Mouse (Mus musculus) brain, embryonic 18.5 days (tissue): ENCODE measurements at regions not wholly inside any gene's neighbourhood (a gene's known extent, or its start where the extent isn't known, plus 50 kb on each side); places are given as distances from the start of the nearest gene placed in this dataset.
A peak's percentile ranks its signal among the peaks of the same experiment; 100 is the strongest.

ENCODE experiments used
- DNase-seq: peaks from one replicate; pipeline ENCODE4 v3.0.0-alpha.2; 2012; ENCODE audit warnings: low read depth, low spot score

DNA sequence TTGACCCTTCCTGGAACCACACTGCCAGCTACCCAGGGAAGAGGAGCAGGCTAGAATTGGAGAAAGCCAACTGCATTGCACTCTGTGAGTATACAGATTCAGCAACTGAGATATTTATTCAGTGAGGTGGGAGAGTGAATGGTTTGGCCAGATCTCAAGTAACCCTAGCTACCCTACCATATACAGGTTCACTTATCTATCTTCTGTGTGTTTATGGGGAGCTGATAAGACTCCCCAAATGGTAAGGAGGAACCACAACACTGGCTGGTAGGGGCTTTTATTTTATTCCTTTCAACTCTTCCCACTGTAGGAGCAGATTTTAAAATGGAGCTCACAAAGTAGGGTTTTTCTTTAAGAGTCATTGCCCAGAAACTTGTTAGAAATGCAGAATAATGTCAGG is 62.9 kb downstream of the Arrdc3 start:
- DNase-seq, result no peak

DNA sequence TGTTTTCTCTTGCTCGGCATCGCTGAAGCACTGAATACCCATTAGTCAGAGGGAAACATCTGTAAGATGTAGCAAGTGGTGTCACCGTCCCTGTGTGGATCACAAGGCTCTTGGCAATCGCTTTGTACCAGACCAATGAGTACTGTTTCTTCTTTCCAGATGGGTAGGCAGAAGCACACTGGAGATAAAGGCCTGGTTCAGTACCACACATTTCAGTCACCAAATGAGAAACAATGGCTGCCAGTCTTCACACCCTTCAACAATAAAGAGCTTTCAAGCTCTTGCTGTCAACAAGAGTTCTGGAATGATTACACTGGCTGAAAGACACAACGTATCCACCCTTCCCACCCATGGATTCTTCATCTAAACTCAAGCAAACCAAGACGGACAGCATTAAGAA is 64.5 kb downstream of the Arrdc3 start:
- DNase-seq, result no peak

DNA sequence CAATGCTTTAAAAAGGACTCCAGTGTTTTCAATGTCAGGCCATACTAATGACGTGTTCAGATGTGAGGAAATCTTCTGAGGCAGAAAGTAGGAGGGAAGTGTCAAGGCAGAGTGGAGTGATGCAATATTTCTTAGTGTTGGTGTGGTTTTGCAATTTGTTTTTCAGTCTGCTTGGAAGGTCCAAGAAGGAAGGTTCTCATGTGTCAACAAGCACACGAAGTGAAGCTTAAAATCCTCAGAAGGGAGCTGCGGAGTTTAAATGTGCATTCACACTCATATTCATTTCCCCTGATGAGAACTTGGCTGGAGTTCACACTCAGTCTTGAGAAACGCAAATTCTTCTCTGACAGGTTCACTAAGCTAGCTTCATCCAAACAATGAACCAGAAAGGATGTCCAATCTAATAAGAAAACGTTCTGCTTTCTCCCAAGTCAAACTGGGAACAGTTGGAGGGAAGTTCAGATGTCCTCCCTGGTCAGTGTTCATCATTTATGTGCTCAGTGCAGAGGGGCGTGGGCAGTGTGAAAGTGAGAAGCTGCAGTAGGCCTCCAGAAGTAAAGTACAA is 66.0 kb downstream of the Arrdc3 start:
- no peak for DNase-seq

DNA sequence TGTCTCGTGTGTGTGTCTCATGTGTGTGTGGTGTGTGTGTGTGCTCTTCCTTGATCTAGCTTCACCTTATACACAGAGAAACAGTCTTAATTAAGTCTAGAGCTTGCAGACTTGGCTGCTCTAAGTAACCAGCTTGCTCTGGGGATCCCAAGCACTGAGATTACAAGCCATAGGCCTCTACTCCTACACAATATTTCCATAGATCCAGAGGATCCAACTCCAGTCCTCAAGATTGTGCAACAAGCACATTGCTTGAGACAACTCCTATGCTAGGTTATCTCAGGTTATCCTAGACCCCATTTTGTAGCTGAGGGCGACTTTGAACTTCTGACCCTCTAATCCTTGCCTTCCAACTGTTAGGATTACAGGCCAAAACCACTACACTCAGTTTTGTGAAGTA is 67.1 kb downstream of the Arrdc3 start:
- DNase-seq, result no peak

DNA sequence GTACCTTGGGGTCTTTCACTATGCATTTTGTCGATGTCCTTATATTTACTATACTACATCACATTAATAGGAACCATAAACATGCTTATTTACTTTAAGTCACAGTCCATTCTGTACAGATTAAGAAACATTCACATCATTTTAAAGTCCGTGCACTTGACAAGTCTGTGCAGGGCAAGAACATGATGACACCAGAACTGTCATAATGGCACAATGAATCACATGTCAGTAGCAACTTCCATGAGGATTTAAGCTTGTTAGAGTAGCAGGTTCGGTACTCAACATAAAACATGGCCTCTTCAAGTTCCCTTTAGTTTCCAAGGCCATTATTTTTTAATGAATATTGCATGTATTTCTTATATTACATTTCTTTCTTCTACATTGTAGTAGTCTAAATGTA is 67.6 kb downstream of the Arrdc3 start:
- DNase-seq, result no peak

DNA sequence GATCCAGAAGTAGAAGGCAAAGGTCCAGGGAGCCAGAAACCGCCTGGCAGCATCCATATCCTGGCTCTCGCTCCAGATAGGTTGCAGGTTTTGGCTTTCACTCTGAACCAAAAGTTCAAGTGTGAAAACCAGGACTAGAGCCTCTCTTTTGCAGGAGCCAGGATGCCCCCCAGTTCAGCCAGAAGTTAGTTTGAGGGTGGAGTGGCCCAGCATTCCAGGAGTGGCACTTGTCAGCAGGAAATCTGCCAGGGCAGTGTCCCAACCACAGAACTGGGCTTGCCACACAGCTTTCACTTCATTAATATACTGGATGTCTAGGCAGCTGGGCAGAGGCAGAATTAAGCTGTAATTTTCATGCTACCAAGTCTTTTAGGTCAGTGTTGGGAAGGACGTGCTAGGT is 68.1 kb downstream of the Arrdc3 start:
- DNase-seq, result no peak

DNA sequence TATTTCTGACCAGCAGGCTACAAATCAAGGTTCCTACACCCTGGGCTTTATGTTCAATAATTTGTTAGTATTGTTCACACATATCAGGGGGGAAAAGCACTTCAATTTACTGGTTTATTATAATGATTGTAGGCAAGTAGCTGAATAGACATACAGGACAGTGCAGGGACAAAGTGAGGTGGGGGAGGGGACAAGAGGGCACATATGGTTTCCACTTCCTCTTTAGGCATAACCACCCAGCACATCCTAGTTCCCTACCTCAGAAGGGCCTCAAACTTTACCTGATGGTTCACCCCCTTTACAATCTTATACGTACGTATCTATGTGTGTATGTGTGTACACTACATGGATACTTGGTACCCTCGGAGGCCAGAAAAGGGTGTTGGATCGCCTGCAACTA is 69.7 kb downstream of the Arrdc3 start:
- no peak for DNase-seq

DNA sequence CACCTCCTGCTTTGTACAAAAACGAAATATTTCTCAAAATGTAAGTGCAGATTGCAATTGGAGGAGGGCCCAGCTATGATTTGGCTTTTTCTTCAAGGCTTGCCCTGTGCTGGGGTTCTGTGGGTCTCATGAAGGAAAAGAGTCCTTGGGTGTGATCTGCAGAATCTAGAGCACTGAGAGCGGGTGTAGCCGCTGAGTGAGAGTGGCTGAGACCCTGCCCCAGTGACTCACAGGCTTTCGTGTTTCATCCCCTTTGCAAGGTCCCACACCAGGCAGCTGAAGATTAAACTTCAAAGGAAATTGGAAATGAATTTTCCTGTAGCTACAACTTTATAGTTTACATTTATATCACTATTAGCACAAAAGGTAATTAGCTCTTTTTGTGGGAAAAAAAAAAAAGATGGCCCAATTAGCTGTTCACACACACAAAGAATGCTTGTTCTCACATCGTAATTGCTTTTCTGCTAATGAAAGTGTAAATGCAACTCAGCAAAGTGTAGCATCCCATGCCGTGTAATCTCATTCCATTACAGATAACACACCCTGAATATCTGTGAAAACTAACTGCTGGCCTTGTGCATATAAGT is 71.0 kb downstream of the Arrdc3 start:
- no peak for DNase-seq

DNA sequence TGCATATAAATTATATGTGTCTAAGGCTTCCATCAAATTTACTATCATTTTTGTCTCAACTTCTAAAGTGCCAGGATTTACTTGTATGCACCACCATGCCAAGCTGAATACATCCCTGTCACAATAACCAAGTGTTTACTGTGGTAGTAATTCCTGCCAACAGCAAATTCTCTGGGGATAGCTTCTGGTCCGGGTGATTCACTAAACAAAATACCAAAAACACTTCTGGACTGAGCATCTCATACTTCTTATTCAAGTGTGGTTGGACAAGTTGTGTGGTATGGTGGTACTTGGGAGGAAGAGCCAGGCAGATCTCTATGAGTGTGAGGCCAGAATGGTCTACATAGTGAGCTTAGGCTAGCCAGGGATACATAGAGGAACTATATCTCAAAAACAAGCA is 73.8 kb downstream of the Arrdc3 start:
- DNase-seq, result no peak

DNA sequence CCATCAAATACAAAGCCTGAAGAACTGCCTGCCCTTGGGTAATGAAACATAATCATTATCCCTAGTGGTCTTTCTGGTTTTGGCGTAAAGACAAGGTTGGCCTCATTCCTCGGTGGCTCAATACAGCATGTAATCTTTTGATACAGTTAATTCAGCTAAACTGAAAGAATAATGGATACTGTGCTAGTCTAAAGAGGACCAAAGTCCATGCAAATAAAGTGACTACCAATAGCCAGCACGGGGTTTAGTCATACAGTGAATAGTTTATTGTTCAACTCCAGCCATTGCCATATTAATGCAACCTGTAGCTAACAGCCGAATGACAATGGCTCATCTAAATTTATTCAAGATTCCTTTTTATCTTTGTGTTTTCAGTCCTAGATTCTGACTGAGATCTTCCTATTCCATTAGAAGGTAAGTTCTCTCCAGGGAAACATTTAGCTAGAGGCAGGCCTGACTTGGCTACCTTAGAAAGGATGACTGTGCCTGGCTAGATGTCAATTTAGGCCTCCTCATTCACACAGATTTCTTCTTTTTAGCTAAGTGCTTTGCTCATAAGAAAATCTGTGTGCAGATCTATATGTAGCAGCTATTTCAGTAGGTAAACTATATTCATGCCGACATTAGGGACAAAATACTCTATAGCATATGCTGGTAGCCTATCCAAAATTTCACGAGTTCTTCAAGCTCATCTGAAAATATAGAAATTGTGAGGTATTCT is 74.4 kb downstream of the Arrdc3 start:
- DNase-seq, result no peak

DNA sequence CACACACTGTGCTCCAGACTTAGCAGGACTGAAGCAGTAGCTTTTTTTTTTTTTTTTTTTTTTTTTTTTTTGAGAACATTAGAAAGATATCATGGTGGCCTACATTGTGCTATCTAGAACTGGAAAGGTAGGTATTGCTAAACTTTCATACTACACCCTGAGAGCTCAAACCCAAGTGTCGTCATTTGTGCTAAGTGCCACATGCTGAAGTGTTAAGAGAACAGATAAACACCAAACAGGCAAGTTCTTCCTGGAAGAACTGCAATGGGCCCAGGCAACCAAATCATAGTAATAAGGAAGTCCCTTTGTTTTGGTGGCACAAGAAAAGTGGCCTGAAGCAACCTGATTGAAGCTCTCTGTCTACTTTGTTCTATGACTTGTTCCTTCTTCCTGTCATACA is 76.6 kb downstream of the Arrdc3 start:
- DNase-seq, result no peak

DNA sequence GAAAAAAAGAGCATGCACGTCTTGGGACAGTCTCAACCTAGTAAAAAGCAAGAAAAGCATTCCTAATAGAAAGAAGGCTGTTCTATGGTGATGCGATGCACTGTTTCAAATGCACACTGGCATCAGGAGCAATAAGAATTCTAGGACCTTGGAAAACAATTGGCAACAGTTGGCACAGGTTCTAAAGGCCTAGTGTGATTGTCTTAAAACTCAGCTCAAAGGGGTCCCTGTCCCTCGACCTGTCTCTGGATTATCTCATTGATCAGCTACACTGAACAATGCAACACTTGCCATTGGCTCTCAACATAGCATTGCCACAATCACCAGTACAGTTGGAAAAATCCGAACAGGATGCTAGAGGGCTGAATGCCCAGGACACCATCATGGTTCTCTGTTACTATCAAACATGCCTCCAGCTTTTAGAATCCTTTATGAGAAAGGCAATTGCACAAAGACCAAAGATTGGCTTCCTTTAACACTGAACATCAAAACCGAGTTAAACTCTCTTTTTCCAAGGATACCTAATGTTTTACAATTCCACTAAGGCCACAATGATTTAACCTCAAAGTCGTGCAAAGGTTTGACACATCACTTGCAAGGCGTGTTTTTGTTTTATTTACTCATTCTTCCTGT is 78.9 kb downstream of the Arrdc3 start:
- DNase-seq, result no peak

DNA sequence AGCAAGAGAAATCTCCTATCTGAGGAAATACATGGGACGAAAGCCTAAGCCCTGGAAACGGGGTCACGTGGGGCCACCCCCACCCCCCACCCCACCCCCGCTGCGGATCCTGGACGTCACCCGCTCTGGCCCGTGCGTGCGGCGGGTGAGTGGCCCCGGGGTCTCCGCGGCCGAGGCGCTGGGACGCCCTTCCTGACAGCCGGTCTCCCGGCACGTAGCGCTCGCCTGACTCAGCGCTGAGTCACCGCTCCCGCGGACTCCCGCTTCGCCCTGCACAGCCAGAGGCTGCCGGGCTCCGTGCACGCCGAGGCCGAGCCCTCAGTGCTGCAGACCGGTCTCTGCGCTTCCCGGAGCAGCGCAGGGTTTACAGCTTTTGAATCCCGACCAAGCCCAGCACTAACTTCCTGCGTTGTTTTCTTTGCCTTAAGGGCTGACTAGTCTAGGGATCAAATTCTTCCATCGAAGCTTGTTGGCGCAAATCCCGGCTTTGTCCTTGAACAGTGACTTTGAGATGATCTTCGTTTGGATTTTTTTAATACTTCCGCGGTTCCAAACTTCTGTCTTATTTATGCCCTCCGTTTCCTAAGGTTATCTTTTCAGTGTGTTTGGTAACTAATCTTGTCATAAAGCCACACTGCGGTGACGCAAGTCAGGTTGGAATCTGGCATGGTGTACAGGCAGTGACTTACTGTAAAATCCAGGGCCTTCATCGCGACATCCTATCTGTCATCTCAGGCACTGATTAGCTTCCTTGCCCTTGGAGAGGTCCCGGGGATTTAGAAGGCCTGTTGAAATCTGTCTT is 79.8 kb downstream of the Arrdc3 start:
- DNase-seq, result peak; percentile 37

DNA sequence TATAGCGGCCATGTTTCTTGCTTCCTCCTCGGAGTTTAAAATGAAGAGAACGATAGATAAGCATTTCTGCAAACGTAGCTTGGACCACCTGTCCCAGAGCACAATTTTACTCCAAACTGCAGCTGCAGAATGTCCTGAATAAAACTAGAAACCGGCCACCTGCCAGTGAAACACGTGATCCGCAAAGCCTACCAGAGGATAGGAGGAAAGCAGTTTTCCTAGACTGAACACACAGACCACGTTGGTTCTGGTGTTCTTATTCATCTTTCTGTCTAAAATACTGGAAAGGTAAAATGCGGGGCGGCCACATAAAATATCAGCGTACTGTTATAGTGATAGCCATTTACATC is 80.4 kb downstream of the Arrdc3 start:
- no peak for DNase-seq

DNA sequence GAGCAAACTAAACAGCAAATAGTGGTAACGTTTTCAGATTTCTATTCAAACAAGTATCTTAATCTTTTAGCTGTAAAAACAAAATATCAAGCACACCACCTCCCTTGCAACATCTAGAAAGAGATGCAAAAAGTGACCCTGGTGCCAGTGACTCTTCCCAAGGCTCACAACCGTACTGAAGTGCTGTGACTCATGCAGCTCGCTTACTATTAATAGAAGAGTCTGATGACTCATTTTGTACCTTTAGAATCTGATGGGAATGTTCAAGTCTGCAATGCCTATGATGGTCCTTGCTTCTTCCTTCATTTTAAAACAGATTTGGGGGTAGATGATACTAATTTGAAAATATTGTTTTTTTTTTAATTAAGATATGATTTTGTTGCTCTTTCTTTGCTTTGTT is 88.5 kb downstream of the Arrdc3 start:
- no peak for DNase-seq

DNA sequence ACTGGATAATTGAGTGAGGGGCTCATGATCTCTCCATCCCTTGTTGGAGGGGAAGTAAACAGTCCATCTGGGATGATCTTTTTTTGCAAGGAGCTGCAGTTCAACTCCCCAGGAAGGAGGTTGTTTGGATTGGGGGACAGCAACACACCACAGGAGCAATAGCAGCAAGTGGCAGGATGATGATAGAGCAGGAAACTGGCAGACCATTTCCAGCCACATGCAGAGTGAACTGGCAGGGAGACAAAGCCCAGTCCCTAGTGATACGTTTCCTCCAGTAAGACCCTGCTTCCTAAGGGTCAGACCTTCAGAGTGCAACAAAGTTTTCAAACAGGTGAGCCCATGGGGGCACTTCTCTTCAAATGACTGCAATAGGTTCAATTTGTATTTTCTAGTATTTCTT is 91.2 kb downstream of the Arrdc3 start:
- DNase-seq, result no peak

DNA sequence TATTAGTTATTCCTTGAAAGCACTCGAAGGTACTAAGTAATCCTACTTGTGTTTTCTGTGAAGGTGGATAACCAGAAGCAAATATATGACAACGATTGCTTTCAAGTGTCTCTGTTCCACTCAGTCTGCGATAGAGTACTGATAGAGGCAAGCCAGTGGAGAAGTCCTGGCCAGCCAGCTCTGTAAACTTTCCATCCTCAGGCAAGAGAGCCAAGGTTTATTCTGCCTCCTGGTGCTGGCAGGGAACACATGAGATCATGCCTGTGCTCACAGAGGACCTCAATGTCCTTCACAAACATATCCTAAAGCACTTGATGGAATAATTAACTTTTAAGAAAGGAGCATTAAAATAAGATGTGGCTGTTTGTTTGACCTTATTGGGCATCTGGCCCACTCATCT is 94.1 kb downstream of the Arrdc3 start:
- no peak for DNase-seq

DNA sequence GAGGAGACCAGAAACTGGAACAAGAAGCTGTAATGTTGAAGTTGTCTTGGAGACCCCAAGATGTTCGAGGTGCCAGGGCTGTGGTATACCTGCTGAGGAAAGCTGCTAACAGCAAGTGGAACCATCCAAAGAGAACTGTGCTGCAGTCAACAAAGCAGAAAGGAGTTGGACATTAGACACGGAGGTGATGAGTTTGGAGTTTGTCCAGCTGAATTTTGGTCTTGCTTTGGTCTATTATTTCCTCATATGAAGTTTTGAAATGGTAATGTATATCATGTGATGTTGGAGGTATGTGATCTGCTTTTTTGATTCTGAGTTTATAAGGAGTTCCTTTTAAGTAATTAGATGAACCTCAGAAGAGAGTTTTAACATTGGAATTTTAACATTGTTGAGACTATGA is 98.0 kb downstream of the Arrdc3 start:
- DNase-seq, result no peak

DNA sequence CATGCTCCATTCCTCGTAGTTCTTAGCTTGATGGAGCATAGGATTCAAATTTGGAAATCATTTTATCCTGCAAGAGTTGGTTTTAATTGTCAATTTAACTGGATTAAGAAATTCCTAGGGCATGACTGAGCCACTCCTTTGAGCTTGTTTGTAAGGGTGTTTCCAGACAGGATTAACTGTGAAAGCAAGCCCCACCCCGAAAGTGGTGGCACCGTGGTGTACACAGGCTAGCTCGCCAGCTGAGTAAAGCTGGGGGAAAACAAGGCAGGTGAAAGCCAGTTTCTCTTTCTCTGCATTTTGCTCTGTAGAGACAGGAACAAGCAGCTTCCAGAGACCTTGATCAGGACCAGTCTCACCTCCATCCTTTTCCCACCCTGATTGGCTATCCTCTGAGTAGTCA is 103.5 kb downstream of the Arrdc3 start:
- no peak for DNase-seq

DNA sequence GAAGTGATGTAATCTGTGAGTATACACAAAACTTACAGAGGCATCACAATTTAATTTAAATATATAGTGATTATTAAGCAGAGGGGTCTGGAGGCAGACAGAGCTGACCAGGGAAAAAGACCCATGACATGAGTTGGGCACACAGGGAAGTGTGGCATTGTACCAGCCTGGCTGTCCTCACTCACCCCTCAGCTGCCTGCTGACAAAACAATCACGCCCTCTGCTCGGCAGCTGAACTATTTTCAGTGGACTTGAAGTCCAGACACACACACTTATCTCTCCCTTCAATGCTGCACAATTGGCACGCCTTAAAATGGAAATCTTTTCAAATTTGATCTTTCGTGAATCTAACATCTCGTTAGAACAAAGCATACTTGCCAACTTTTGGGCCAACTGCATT is 106.6 kb downstream of the Arrdc3 start:
- DNase-seq, result no peak

DNA sequence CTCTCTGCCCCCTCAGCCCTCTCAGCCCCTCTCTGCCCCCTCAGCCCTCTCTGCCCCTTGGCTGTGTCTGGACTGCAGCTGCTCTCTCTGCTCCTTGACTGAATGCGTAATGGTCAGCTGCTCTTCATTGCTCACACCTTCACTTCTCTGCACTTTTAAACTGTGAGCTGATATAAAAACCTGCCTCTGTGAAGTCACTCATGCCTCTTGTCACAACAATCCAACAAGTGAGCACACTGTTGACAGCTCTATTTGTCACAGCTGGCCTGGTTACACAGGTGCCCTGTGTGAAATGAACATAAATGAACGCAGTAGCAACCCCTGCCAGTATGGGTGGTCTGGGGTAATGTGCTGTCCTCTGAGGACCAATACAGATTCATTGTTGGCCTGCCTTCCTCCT is 109.2 kb downstream of the Arrdc3 start:
- no peak for DNase-seq
